Mouse (Mus musculus): ENCODE data around the gene Orc6. TPM values are rescaled to one million over a fixed set of nuclear protein-coding genes. Genes with fewer than 3 reads are reported as not detected.

The Orc6 gene
- total RNA-seq, 1 experiment from 2014 or later: 20.9 TPM

Other genes with a start within 250 kb of the Orc6 start
- 17.7 and 21.7 TPM in 2 replicates for gene Fbxw9, start 239.6 kb upstream of the Orc6 start, total RNA-seq (2021)
- not detected in 2 replicates for gene Gm5741, start 231.7 kb upstream of the Orc6 start, total RNA-seq (2021)
- 25.8 and 36.9 TPM in 2 replicates for gene Dhps, start 227.9 kb upstream of the Orc6 start, total RNA-seq (2021)
- 86.5 and 108 TPM in 2 replicates for gene Wdr83os, start 218.9 kb upstream of the Orc6 start, total RNA-seq (2021)
- 22.7 and 29.2 TPM in 2 replicates for gene Wdr83, start 218.3 kb upstream of the Orc6 start, total RNA-seq (2021)
- 54.3 and 58.5 TPM in 2 replicates for gene Man2b1, start 216.4 kb upstream of the Orc6 start, total RNA-seq (2021)
- 1.5 and 2.4 TPM in 2 replicates for gene Zfp791, start 176.5 kb upstream of the Orc6 start, total RNA-seq (2021)
- not detected in 2 replicates for gene Cks1brt, start 147.7 kb upstream of the Orc6 start, total RNA-seq (2021)
- not detected in 2 replicates for gene Olfr371, start 73.6 kb upstream of the Orc6 start, total RNA-seq (2021)
- gene Vps35, start 170 bp downstream of the Orc6 start, total RNA-seq (2021): 98.9 and 99.7 TPM in 2 replicates
- 0.61 TPM in 1 of 2 replicates, not detected in the other for gene Mylk3, start 86.7 kb downstream of the Orc6 start, total RNA-seq (2021)
- gene 4921524J17Rik, start 133.2 kb downstream of the Orc6 start, total RNA-seq (2021): 29.9 and 58.2 TPM in 2 replicates
- 233 and 253 TPM in 2 replicates for gene Gpt2, start 192.9 kb downstream of the Orc6 start, total RNA-seq (2021)